ENCODE assay signal across 8 mouse cellular contexts in genomic region chr7:100988092-100988491, GRCm38 (mm10). TPM values are rescaled to one million over a fixed set of nuclear protein-coding genes. Genes with fewer than 3 reads are reported as not detected.
DNase-seq lines count a peak whose midpoint lies in the region; ATAC-seq and TF ChIP-seq lines count a peak whose summit lies in the region.

No protein-coding gene starts in this region.

- TF ChIP-seq POLR2A in embryonic fibroblast, embryonic 13.5 days (IDR thresholded peaks at IDR 0.05; ENCODE audit: low read depth, low read length): no peak
- TF ChIP-seq POLR2A in lung, adult 2 months (IDR thresholded peaks at IDR 0.05; ENCODE audit: borderline replicate concordance, extremely low read depth, low read depth, low read length): no peak
- no peak for TF ChIP-seq POLR2A in olfactory bulb, adult 2 months (IDR thresholded peaks at IDR 0.05; ENCODE audit: insufficient read depth, low read depth, low read length)

- peak; percentile 77 for ATAC-seq in heart, postnatal 0 days (ENCODE audit: insufficient read depth, low read depth)

- DNase-seq in adrenal gland, postnatal 36 days: peak; percentile 77 to 83
- DNase-seq in heart, postnatal 0 days (ENCODE audit: low spot score): peak; percentile 87
- peak; percentile 88 for DNase-seq in kidney, postnatal 14 days
- DNase-seq in lung, adult 2 months: peak; percentile 77
- DNase-seq in thymus, postnatal 4 days: peak; percentile 31

- H3K27me3 ChIP-seq in E14TG2a.4 (ENCODE audit: insufficient read depth, low read length): no peaks in the 10 kb centered on the region
- H3K27me3 ChIP-seq in heart, postnatal 0 days (ENCODE audit: control insufficient read depth, insufficient read depth, low read length): no peaks in the 10 kb centered on the region

- H3K4me3 ChIP-seq in E14TG2a.4 (replicated peaks; ENCODE audit: low read length): no peak overlapping the region
- no peak overlapping the region for H3K4me3 ChIP-seq in embryonic fibroblast, embryonic 13.5 days (ENCODE audit: insufficient read depth, low read length)
- no peak overlapping the region for H3K4me3 ChIP-seq in heart, postnatal 0 days (ENCODE audit: low read depth, low read length)
- no peak overlapping the region for H3K4me3 ChIP-seq in lung, adult 2 months (replicated peaks; ENCODE audit: extremely low read depth, low read depth, low read length)
- H3K4me3 ChIP-seq in olfactory bulb, adult 2 months (ENCODE audit: insufficient read depth, low read depth, low read length): no peak overlapping the region

- H3K9me3 ChIP-seq in E14TG2a.4 (ENCODE audit: low read length): no peaks in the 10 kb centered on the region
- no peaks in the 10 kb centered on the region for H3K9me3 ChIP-seq in heart, postnatal 0 days (replicated peaks; ENCODE audit: control insufficient read depth, low read length)

- peak; percentile 14; the same call in 1 of the 2 replicates for TF ChIP-seq CTCF in E14TG2a.4 (conservative IDR thresholded peaks at IDR 0.05; ENCODE audit: low read length)
- peak; percentile 48; the same call in 1 of the 2 replicates for TF ChIP-seq CTCF in embryonic fibroblast, embryonic 13.5 days (IDR thresholded peaks at IDR 0.05; ENCODE audit: borderline replicate concordance, insufficient read depth, low read length)
- TF ChIP-seq CTCF in heart, postnatal 0 days (IDR thresholded peaks at IDR 0.05; ENCODE audit: low read depth): peak; percentile 92
- TF ChIP-seq CTCF in lung, adult 2 months (IDR thresholded peaks at IDR 0.05; ENCODE audit: insufficient read depth, low read length): peak; percentile 66
- 0 out of 2 replicates have a peak, but pooled peaks have one; percentile 14 for TF ChIP-seq CTCF in olfactory bulb, adult 2 months (IDR thresholded peaks at IDR 0.05; ENCODE audit: insufficient read depth, low read depth, low read length)

- no peak overlapping the region for H3K27ac ChIP-seq in embryonic fibroblast, embryonic 13.5 days (ENCODE audit: insufficient read depth, low read length)
- 0 out of 2 replicates have a peak overlapping the region, but pooled peaks have one; percentile 14 for H3K27ac ChIP-seq in heart, postnatal 0 days (ENCODE audit: low read depth)
- no peak overlapping the region for H3K27ac ChIP-seq in olfactory bulb, adult 2 months (ENCODE audit: insufficient read depth, low read depth, low read length)

- no peak overlapping the region for H3K4me2 ChIP-seq in heart, postnatal 0 days (ENCODE audit: low read depth, low read length)

- H3K9ac ChIP-seq in heart, postnatal 0 days (replicated peaks; ENCODE audit: low read depth, low read length): no peak overlapping the region

- no peaks in the 10 kb centered on the region for H3K36me3 ChIP-seq in E14TG2a.4 (ENCODE audit: insufficient read depth, low read length)
- H3K36me3 ChIP-seq in heart, postnatal 0 days (replicated peaks; ENCODE audit: control insufficient read depth, insufficient read depth, low read length): no peaks in the 10 kb centered on the region

- WGBS in heart, postnatal 0 days: 12% methylated on average over 9 of the region's 9 CpGs
- WGBS in lung, adult 2 months: 11% methylated on average over 9 of the region's 9 CpGs
- 47% methylated on average over 9 of the region's 9 CpGs for WGBS in olfactory bulb, adult 2 months

- no peak for TF ChIP-seq EP300 in heart, postnatal 0 days (IDR thresholded peaks at IDR 0.05; ENCODE audit: low read depth)

- H3K4me1 ChIP-seq in E14TG2a.4 (replicated peaks; ENCODE audit: low read depth, low read length): peaks cover 28% of the 10 kb centered on the region
- H3K4me1 ChIP-seq in embryonic fibroblast, embryonic 13.5 days (ENCODE audit: control insufficient read depth, insufficient read depth, low read length): peaks cover 2% of the 10 kb centered on the region; the same call in 1 of the 2 replicates
- H3K4me1 ChIP-seq in heart, postnatal 0 days (ENCODE audit: control insufficient read depth, insufficient read depth): peaks cover 19% of the 10 kb centered on the region
- peaks cover 21% of the 10 kb centered on the region for H3K4me1 ChIP-seq in lung, adult 2 months (ENCODE audit: control insufficient read depth, insufficient read depth, low read length)
- H3K4me1 ChIP-seq in olfactory bulb, adult 2 months (ENCODE audit: control insufficient read depth, insufficient read depth, low read length): peaks cover 3% of the 10 kb centered on the region

RNA-seq across cellular contexts. Expression of gene P2ry6, which starts 13.6 kb away (rescaled TPM):
- total RNA-seq in adrenal gland, postnatal 36 days (2021): 1 to 10 TPM; 3.8 to 6.7 TPM
- 1.4 and 1.6 TPM in 2 replicates for polyA plus RNA-seq in embryonic fibroblast, embryonic 13.5 days (2011; ENCODE audit: insufficient read length, low read depth, missing spikeins)
- 1.0 and 4.5 TPM in 2 replicates for total RNA-seq in heart, postnatal 0 days (2014; rRNA removed; ENCODE audit: low replicate concordance)
- 3.5 and 3.9 TPM in 2 replicates for polyA plus RNA-seq in heart, postnatal 0 days (2015; fragmentation: Nextera tagmentation; extraction: Ambion mirVana)
- 59.1 and 61.6 TPM in 2 replicates for polyA plus RNA-seq in lung, adult 2 months (2012; rRNA removed)
- polyA plus RNA-seq in olfactory bulb, adult 2 months (2012; ENCODE audit: insufficient read depth, insufficient read length, low replicate concordance, missing spikeins): not detected in 2 replicates

RNA-seq across cellular contexts. Expression of gene P2ry2, which starts 24.6 kb away (rescaled TPM):
- total RNA-seq in adrenal gland, postnatal 36 days (2021): 1 to 10 TPM; 1.7 to 2.2 TPM
- polyA plus RNA-seq in embryonic fibroblast, embryonic 13.5 days (2011; ENCODE audit: insufficient read length, low read depth, missing spikeins): 2.4 and 5.8 TPM in 2 replicates
- total RNA-seq in heart, postnatal 0 days (2014; rRNA removed; ENCODE audit: low replicate concordance): 8.0 and 12.9 TPM in 2 replicates
- 3.0 and 3.8 TPM in 2 replicates for polyA plus RNA-seq in heart, postnatal 0 days (2015; fragmentation: Nextera tagmentation; extraction: Ambion mirVana)
- 25.0 and 25.2 TPM in 2 replicates for polyA plus RNA-seq in lung, adult 2 months (2012; rRNA removed)
- not detected in 2 replicates for polyA plus RNA-seq in olfactory bulb, adult 2 months (2012; ENCODE audit: insufficient read depth, insufficient read length, low replicate concordance, missing spikeins)

RNA-seq across cellular contexts. Expression of gene Arhgef17, which starts 56.2 kb away (rescaled TPM):
- 10 to 100 TPM; 63.3 to 69.0 TPM for total RNA-seq in adrenal gland, postnatal 36 days (2021)
- 43.1 and 54.8 TPM in 2 replicates for polyA plus RNA-seq in embryonic fibroblast, embryonic 13.5 days (2011; ENCODE audit: insufficient read length, low read depth, missing spikeins)
- 28.4 and 42.3 TPM in 2 replicates for total RNA-seq in heart, postnatal 0 days (2014; rRNA removed; ENCODE audit: low replicate concordance)
- 2.6 and 2.8 TPM in 2 replicates for polyA plus RNA-seq in heart, postnatal 0 days (2015; fragmentation: Nextera tagmentation; extraction: Ambion mirVana)
- polyA plus RNA-seq in lung, adult 2 months (2012; rRNA removed): 56.6 and 59.0 TPM in 2 replicates
- polyA plus RNA-seq in olfactory bulb, adult 2 months (2012; ENCODE audit: insufficient read depth, insufficient read length, low replicate concordance, missing spikeins): not detected in 2 replicates

Comparison
In these comparisons a context has a peak if more than half of its experiments do, and no peak if none do; other contexts are left out.
1. CTCF ChIP-seq: peak in every context shown above with its lines; median percentile 92 in heart, postnatal 0 days; 66 in lung, adult 2 months; 48 in embryonic fibroblast, embryonic 13.5 days; 14 in E14TG2a.4; 14 in olfactory bulb, adult 2 months.
2. DNase-seq: peak in every context shown above with its lines; median percentile 88 in kidney, postnatal 14 days; 87 in heart, postnatal 0 days; 80 in adrenal gland, postnatal 36 days; 77 in lung, adult 2 months; 31 in thymus, postnatal 4 days.
3. RNA of gene P2ry6, which starts 13.6 kb away (polyA plus RNA-seq): 59.1 to 61.6 TPM in lung, adult 2 months; 3.5 to 3.9 TPM in heart, postnatal 0 days, 1.4 to 1.6 TPM in embryonic fibroblast, embryonic 13.5 days and not detected in olfactory bulb, adult 2 months; every median in the first group is over 10 times any median in the second.